Mouse (Mus musculus) megakaryocyte, embryonic 14.5 days (primary cell): ENCODE measurements around the gene Gm17409.

Experiments used
- FLI1 ChIP-seq: IDR thresholded peaks from 2 replicates; pipeline ENCODE4 v1.6.1; 2012; ENCODE audit warnings: low read length, inconsistent platforms, mixed read lengths
- GATA1 ChIP-seq: IDR thresholded peaks from 3 replicates; pipeline ENCODE4 v1.6.1; 2012; ENCODE audit warnings: mixed read lengths, low read length, inconsistent platforms, borderline replicate concordance

DNA sequence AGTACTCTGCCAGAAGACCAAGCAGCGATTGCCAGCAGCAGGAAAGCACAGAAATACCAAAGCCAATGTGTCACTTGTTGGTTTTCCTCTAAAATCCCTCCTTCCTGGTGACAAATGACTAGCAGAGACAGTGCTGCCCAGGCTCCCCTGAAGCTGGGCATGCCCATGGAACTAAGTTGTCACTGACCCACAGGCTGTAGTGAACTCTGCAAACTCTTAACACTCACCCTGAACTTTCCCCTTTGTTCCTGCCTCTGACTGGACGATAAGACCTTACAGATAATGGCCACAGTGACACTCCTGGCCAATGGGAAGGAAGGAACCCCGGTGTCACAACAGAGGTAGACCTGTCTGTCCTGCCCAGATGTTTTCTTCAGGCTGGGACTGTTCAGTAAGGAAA lies 43.3 kb downstream of the Gm17409 start:
- no peak for TF ChIP-seq GATA1
- no peak for TF ChIP-seq FLI1
